Mouse (Mus musculus) limb, embryonic 14.5 days (tissue): ENCODE results near the gene Supt4a. TPM values are rescaled to one million over a fixed set of nuclear protein-coding genes. Genes with fewer than 3 reads are reported as not detected.

Experiments
- ATAC-seq: fragments of 200-750 bp; cut with Nextera tagmentation; 2 replicates; pipeline ENCODE4 v1.8.0; 2017; ENCODE audit warnings: low read depth, moderate number of reproducible peaks, moderate TSS enrichment; ENCODE audit not compliant: low FRiP score
- DNase-seq: peaks from one replicate; pipeline ENCODE4 v3.0.0-alpha.2; 2015; ENCODE audit warnings: low spot score
- H3K27ac ChIP-seq: fragments of 300-500 bp; sonication (generic); replicated peaks from 2 replicates; pipeline ENCODE4 v1.5.1; 2014; ENCODE audit warnings: low read depth, mild to moderate bottlenecking, low read length, moderate library complexity, mixed read lengths
- H3K27me3 ChIP-seq: fragments of 300-500 bp; sonication (generic); 2 replicates; pipeline ENCODE4 v1.6.1; 2014; ENCODE audit warnings: low read length, mixed read lengths; ENCODE audit not compliant: control insufficient read depth, insufficient read depth
- H3K36me3 ChIP-seq: fragments of 300-500 bp; sonication (generic); 2 replicates; pipeline ENCODE4 v1.6.1; 2014; ENCODE audit warnings: mild to moderate bottlenecking, low read length, moderate library complexity, mixed read lengths; ENCODE audit not compliant: control insufficient read depth, insufficient read depth
- H3K4me1 ChIP-seq: fragments of 300-500 bp; sonication (generic); 2 replicates; pipeline ENCODE4 v1.6.1; 2014; ENCODE audit warnings: antibody characterized with exemption, low read length, mixed read lengths; ENCODE audit not compliant: control insufficient read depth, insufficient read depth
- H3K4me2 ChIP-seq: fragments of 300-500 bp; sonication (generic); replicated peaks from 2 replicates; pipeline ENCODE4 v1.6.1; 2014; ENCODE audit warnings: low read depth, mild to moderate bottlenecking, low read length, moderate library complexity; ENCODE audit not compliant: severe bottlenecking
- H3K4me3 ChIP-seq: fragments of 300-500 bp; sonication (generic); replicated peaks from 2 replicates; pipeline ENCODE4 v1.5.1; 2014; ENCODE audit warnings: low read length
- H3K9ac ChIP-seq: fragments of 300-500 bp; sonication (generic); 2 replicates; pipeline ENCODE4 v1.6.1; 2014; ENCODE audit warnings: mild to moderate bottlenecking, low read depth, low read length, moderate library complexity; ENCODE audit not compliant: severe bottlenecking
- H3K9me3 ChIP-seq: fragments of 300-500 bp; sonication (generic); 2 replicates; pipeline ENCODE4 v1.6.1; 2016; ENCODE audit warnings: low read length; ENCODE audit not compliant: control insufficient read depth
- POLR2A ChIP-seq: fragments of 200-500 bp; IDR thresholded peaks from 2 replicates; pipeline ENCODE4 v1.8.0; 2012; ENCODE audit warnings: inconsistent platforms, mild to moderate bottlenecking, moderate library complexity, borderline replicate concordance; ENCODE audit not compliant: insufficient read depth, insufficient read length; ENCODE audit errors: extremely low read depth
- WGBS: fragments of 180-500 bp; shearing (Covaris S2); extraction: QIAGEN DNeasy Blood & Tissue Kit; methylation state at CpG from one replicate; pipeline ENCODE4 v1.1.7; 2014; 5-methylcytosine and 5-hydroxymethylcytosine counted together
- polyA plus RNA-seq, 2 experiments: library from polyadenylated mRNA; depleted of rRNA in 1 of 2; stranded (reverse) in 1 of 2; unstranded in 1 of 2; fragments of >200 nt; fragmentation: Nextera tagmentation in 1 of 2; extraction: Ambion mirVana in 1 of 2; gene quantifications; 2 replicates each; pipeline versions ENCODE4 v1.2.1 to v1.2.3; 2012 to 2014

Gene Supt4a
- polyA plus RNA-seq, 2 experiments: 121 to 167 TPM

- Histone ChIP-seq H3K27ac (no peak overlapping the region), H3K9ac (no peak overlapping the region), H3K36me3 (no peaks in the 10 kb centered on the region), H3K27me3 (no peaks in the 10 kb centered on the region), H3K4me1 (peaks cover 16% of the 10 kb centered on the region), H3K4me3 (no peak overlapping the region), H3K9me3 (no peaks in the 10 kb centered on the region), H3K4me2 (no peak overlapping the region)
- TF ChIP-seq POLR2A: no peak
- no peak for DNase-seq
- WGBS: 45% methylated on average over 8 of the region's 8 CpGs
- no peak for ATAC-seq
Measured at GRCm38 (mm10) chr11:87707570-87707969, 29.8 kb upstream of the Supt4a start.

GRCm38 (mm10) chr11:87708979-87709378, 28.4 kb upstream of the Supt4a start:
- Histone ChIP-seq H3K4me1 (peaks cover 16% of the 10 kb centered on the region), H3K36me3 (no peaks in the 10 kb centered on the region), H3K9me3 (no peaks in the 10 kb centered on the region), H3K27me3 (no peaks in the 10 kb centered on the region), H3K9ac (no peak overlapping the region), H3K4me3 (no peak overlapping the region), H3K27ac (no peak overlapping the region), H3K4me2 (no peak overlapping the region)
- no peak for TF ChIP-seq POLR2A
- no peak for DNase-seq
- no peak for ATAC-seq
- 77% methylated on average over 5 of the region's 5 CpGs for WGBS

- TF ChIP-seq POLR2A: no peak
- H3K9me3 ChIP-seq: no peaks in the 10 kb centered on the region
- WGBS: 3% methylated on average over 21 of the region's 21 CpGs
- no peaks in the 10 kb centered on the region for H3K36me3 ChIP-seq
- H3K4me1 ChIP-seq: peaks cover 16% of the 10 kb centered on the region
- H3K27me3 ChIP-seq: no peaks in the 10 kb centered on the region
- H3K27ac ChIP-seq: no peak overlapping the region
- H3K4me2 ChIP-seq: peak overlapping the region; percentile 58
- H3K9ac ChIP-seq: peak overlapping the region; percentile 40
- H3K4me3 ChIP-seq: peak overlapping the region; percentile 31
- peak; percentile 57; the same call in 1 of the 2 replicates for ATAC-seq
- DNase-seq: peak; percentile 58
Measured at GRCm38 (mm10) chr11:87709513-87710261, 27.7 kb upstream of the Supt4a start.

GRCm38 (mm10) chr11:87710262-87710615, 27.1 kb upstream of the Supt4a start:
- no peaks in the 10 kb centered on the region for H3K27me3 ChIP-seq
- no peak for TF ChIP-seq POLR2A
- WGBS: 43% methylated on average over 7 of the region's 7 CpGs
- H3K27ac ChIP-seq: no peak overlapping the region
- peaks cover 16% of the 10 kb centered on the region for H3K4me1 ChIP-seq
- peak overlapping the region; percentile 31; the same call in 1 of the 2 replicates for H3K4me3 ChIP-seq
- peak overlapping the region; percentile 40; the same call in 1 of the 2 replicates for H3K9ac ChIP-seq
- no peaks in the 10 kb centered on the region for H3K36me3 ChIP-seq
- H3K9me3 ChIP-seq: no peaks in the 10 kb centered on the region
- DNase-seq (no peak), ATAC-seq (no peak)
- H3K4me2 ChIP-seq: peak overlapping the region; percentile 58

- DNase-seq: no peak
Measured at GRCm38 (mm10) chr11:87712188-87712587, 25.2 kb upstream of the Supt4a start.

More at GRCm38 (mm10) chr11:87712188-87712587, 25.2 kb upstream of the Supt4a start:
- ATAC-seq: no peak
- no peak overlapping the region for H3K4me2 ChIP-seq
- 79% methylated on average over 4 of the region's 4 CpGs for WGBS
- H3K9me3 ChIP-seq: no peaks in the 10 kb centered on the region
- no peak overlapping the region for H3K9ac ChIP-seq
- H3K27ac ChIP-seq: no peak overlapping the region
- no peak for TF ChIP-seq POLR2A
- H3K36me3 ChIP-seq: no peaks in the 10 kb centered on the region
- H3K4me1 ChIP-seq: peaks cover 16% of the 10 kb centered on the region
- H3K4me3 ChIP-seq: no peak overlapping the region
- H3K27me3 ChIP-seq: no peaks in the 10 kb centered on the region
